Comparison of ENCODE assay signal across 31 mouse cellular contexts in the genomic region with DNA sequence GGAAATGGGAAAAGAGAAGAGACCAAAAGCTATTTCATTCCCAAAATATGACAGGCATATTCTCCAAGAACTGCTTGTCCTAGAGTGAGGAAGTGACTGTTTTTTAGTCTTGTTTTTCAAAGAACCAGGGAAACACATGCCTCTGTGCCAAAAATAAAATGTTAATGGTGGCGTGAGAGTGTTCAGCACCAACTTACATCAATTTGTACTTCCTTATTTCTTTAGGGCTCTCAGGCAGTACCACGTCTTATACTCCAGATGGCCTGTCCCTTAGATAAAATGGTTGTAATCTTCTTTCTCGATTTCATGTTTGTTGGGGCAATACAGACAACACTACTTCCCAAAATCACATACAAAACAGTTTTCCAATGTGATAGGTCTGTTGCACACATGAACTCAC. TPM values are rescaled to one million over a fixed set of nuclear protein-coding genes. Genes with fewer than 3 reads are reported as not detected.
"Had no signal": no experiment of that assay in that cellular context is flagged by ENCODE, and none has a peak within 500 bp of the region (broad histone marks: within the 10 kb centered on the region; RNA-seq: fewer than 3 reads in every experiment).

No protein-coding gene starts in this region.

- H3K4me3 ChIP-seq: layer of hippocampus, adult 2 months; limb, embryonic 10.5 days; limb, embryonic 13.5 days; liver, embryonic 12.5 days; liver, embryonic 15.5 days; lung, embryonic 15.5 days; neural tube, embryonic 12.5 days; neural tube, embryonic 15.5 days had no signal

- H3K4me1 ChIP-seq: limb, embryonic 10.5 days; limb, embryonic 13.5 days; liver, embryonic 12.5 days; liver, embryonic 15.5 days; lung, embryonic 15.5 days; neural tube, embryonic 12.5 days; neural tube, embryonic 15.5 days had no signal

- DNase-seq: kidney, adult 2 months; kidney, postnatal 25 days; layer of hippocampus, adult 9-11 months; liver; lung, adult 18-20 months; lung, postnatal 10 days; lung, postnatal 36 days; midbrain, embryonic 14.5 days; right cerebral cortex, adult 18-20 months; right cerebral cortex, postnatal 14 days; thymus, adult 2 months; thymus, postnatal 14 days; thymus, postnatal 4 days had no signal

- H3K36me3 ChIP-seq: limb, embryonic 10.5 days; limb, embryonic 13.5 days; liver, embryonic 12.5 days; liver, embryonic 15.5 days; lung, embryonic 15.5 days; neural tube, embryonic 12.5 days; neural tube, embryonic 15.5 days had no signal

- H3K27ac ChIP-seq: kidney, postnatal 0 days; layer of hippocampus, adult 2 months; limb, embryonic 10.5 days; limb, embryonic 13.5 days; liver, embryonic 12.5 days; liver, embryonic 15.5 days; lung, embryonic 15.5 days; neural tube, embryonic 12.5 days; neural tube, embryonic 15.5 days; stomach, postnatal 0 days had no signal

RNA-seq across cellular contexts. Expression of gene Ms4a4a, which starts 7.0 kb away (rescaled TPM):
- total RNA-seq: megakaryocyte-erythroid progenitor cell, adult 5-6 weeks had no signal

RNA-seq across cellular contexts. Expression of gene Ms4a7, which starts 32.4 kb away (rescaled TPM):
- total RNA-seq: layer of hippocampus, postnatal 25 days; megakaryocyte progenitor cell, adult 5-6 weeks; megakaryocyte-erythroid progenitor cell, adult 5-6 weeks had no signal

RNA-seq across cellular contexts. Expression of gene Ms4a4c, which starts 36.3 kb away (rescaled TPM):
- total RNA-seq: layer of hippocampus, adult 2 months; layer of hippocampus, postnatal 25 days; left cerebral cortex, postnatal 25 days; megakaryocyte-erythroid progenitor cell, adult 5-6 weeks; midbrain, postnatal 0 days had no signal
- polyA plus RNA-seq: midbrain, postnatal 0 days had no signal

RNA-seq across cellular contexts. Expression of gene Ms4a14, which starts 54.1 kb away (rescaled TPM):
- total RNA-seq: layer of hippocampus, postnatal 25 days; left cerebral cortex, adult 18-20 months; left cerebral cortex, postnatal 25 days; megakaryocyte progenitor cell, adult 5-6 weeks; megakaryocyte-erythroid progenitor cell, adult 5-6 weeks had no signal
- polyA plus RNA-seq: limb, embryonic 10.5 days; limb, embryonic 13.5 days; liver, embryonic 12.5 days; liver, embryonic 15.5 days; midbrain, embryonic 11.5 days; midbrain, embryonic 14.5 days; neural tube, embryonic 12.5 days; stomach, embryonic 14.5 days had no signal
